Mouse (Mus musculus) ovary, adult 2 months (tissue): ENCODE data around the gene 4931422A03Rik. TPM values are rescaled to one million over a fixed set of nuclear protein-coding genes. Genes with fewer than 3 reads are reported as not detected.

ENCODE experiments used
- polyA plus RNA-seq: library from polyadenylated mRNA; depleted of rRNA; stranded (reverse); fragments of >200 nt; gene quantifications from 2 replicates; pipeline ENCODE4 v1.2.3, GENCODE M21; 2012; rRNA removed

The 4931422A03Rik gene
- polyA plus RNA-seq, result not detected in 2 replicates

GRCm38 (mm10) chr2:104028139-104028723 is at the start of gene 4931422A03Rik:
Gene 4931422A03Rik (minus strand): TSS chr2:104028361.

GRCm38 (mm10) chr2:104069704-104070185 is 41.6 kb upstream of the 4931422A03Rik start, which contains the start of gene Cd59b:
Gene Cd59b (plus strand): TSS chr2:104069849.

GRCm38 (mm10) chr2:104068450-104068849 is 40.3 kb upstream of the 4931422A03Rik start, which contains the start of gene Gm10799:
Gene Gm10799 (minus strand): TSS chr2:104068550.

DNA sequence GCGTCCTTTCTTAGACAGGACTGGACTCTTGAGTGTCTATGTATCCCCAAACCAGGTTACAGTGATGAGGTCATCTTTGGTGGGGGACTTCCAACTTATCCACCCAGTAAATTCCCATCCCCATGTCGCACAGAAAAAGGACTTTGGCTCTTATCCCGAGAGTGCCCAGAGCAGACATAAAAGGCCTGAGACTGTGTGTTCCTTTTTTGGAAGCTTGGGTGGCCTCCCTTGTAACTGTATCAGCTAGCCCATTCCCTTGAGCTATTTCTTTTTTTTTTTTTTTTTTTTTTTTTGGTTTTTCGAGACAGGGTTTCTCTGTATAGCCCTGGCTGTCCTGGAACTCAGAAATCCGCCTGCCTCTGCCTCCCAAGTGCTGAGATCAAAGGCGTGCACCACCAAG is 37.4 kb upstream of the 4931422A03Rik start, which contains the start of gene Gm10912:
Gm10912 (plus strand) TSS at position 301 of the 400 bp plus-strand sequence.

DNA sequence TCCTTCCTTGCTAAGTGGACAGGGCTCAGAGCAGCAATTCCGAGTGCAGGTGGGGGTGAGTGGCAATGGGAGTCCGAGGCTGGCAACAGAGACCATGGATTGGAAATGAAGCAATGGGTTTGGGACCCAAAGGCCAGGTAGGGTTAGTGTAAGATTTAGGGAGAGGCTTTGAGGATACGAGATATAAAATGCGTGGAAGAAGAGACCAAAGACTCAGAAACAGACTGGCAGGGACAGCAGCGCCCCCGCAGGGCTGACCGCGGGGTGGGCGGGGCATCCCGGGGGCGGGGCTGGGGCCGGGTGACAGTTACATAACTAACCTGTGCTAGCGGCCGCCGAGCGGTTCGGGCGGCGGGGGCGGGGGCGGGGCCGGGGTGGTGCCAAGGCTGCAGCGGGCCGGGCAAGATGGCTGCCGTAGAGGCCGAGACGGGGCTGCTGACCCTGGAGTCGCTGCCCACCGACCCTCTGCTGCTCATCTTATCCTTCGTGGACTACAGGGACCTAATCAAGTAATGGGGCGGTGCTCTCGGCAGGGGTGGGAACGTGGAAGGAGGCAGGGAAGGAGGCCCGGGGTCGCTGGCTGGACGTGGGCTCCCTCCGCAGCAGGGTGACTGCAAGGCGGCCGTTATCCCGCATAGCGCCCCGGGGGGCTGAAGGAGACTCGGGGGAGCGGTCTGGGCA is 563 bp downstream of the 4931422A03Rik start, which contains the start of gene Fbxo3:
Fbxo3 (plus strand) TSS at position 264 of the 681 bp plus-strand sequence.

GRCm38 (mm10) chr2:103957649-103958546 is 70.3 kb downstream of the 4931422A03Rik start, which contains the start of gene Lmo2:
Gene Lmo2 (plus strand): TSS chr2:103957986.

Other genes with a start within 250 kb of the 4931422A03Rik start
- gene Caprin1, start 230.7 kb downstream of the 4931422A03Rik start, polyA plus RNA-seq, result 263 and 339 TPM in 2 replicates
- gene Lmo2, start 70.4 kb downstream of the 4931422A03Rik start, polyA plus RNA-seq, result 21.1 and 26.4 TPM in 2 replicates
- gene Fbxo3, start 640 bp downstream of the 4931422A03Rik start, polyA plus RNA-seq, result 14.7 and 21.4 TPM in 2 replicates
- 0.09 TPM in 1 of 2 replicates, not detected in the other for gene Gm10912, start 37.5 kb upstream of the 4931422A03Rik start, polyA plus RNA-seq
- gene Gm10799, start 40.2 kb upstream of the 4931422A03Rik start, polyA plus RNA-seq, result not detected in 2 replicates
- 3.4 and 8.8 TPM in 2 replicates for gene Cd59b, start 41.5 kb upstream of the 4931422A03Rik start, polyA plus RNA-seq
- 12.8 and 16.2 TPM in 2 replicates for gene Cd59a, start 67.4 kb upstream of the 4931422A03Rik start, polyA plus RNA-seq
- 0.74 and 1.2 TPM in 2 replicates for gene A930018P22Rik, start 94.4 kb upstream of the 4931422A03Rik start, polyA plus RNA-seq